Mouse (Mus musculus): ENCODE measurements around the gene Grn. TPM values are rescaled to one million over a fixed set of nuclear protein-coding genes. Genes with fewer than 3 reads are reported as not detected.

Gene Grn
- polyA plus RNA-seq, 1 experiment from 2014 or later: 215 TPM

GRCm38 (mm10) chr11:102406401-102406800, 23.7 kb upstream of the Grn start:
- ATAC-seq: no peak
- TF ChIP-seq EP300 (IDR thresholded peaks at IDR 0.05) (no peak), CTCF (IDR thresholded peaks at IDR 0.05) (no peak)

GRCm38 (mm10) chr11:102406900-102407833, 22.9 kb upstream of the Grn start:
- Histone ChIP-seq H3K9me3 (ENCODE audit: low read length) (no peaks in the 10 kb centered on the region), H3K4me2 (replicated peaks; ENCODE audit: low read depth, low read length) (peak overlapping the region; percentile 68), H3K27me3 (replicated peaks; ENCODE audit: insufficient read depth, low read length) (no peaks in the 10 kb centered on the region), H3K4me1 (ENCODE audit: insufficient read depth, low read depth, low read length) (peaks cover 9% of the 10 kb centered on the region; the same call in 1 of the 2 replicates), H3K27ac (ENCODE audit: low read length) (peak overlapping the region; percentile 87), H3K36me3 (ENCODE audit: insufficient read depth, low read length) (peaks cover 10% of the 10 kb centered on the region), H3K9ac (replicated peaks; ENCODE audit: low read depth) (peak overlapping the region; percentile 68), H3K4me3 (ENCODE audit: low read depth, low read length) (peak overlapping the region; percentile 81)
- ATAC-seq (peak; percentile 77), DNase-seq (ENCODE audit: low spot score) (peak; percentile 95)
- under 1% methylated on average over 62 of the region's 85 CpGs for WGBS
- no peak for TF ChIP-seq EP300 (IDR thresholded peaks at IDR 0.05)
- peak; percentile 12; the same call in 1 of the 2 replicates for TF ChIP-seq CTCF (IDR thresholded peaks at IDR 0.05)

More at GRCm38 (mm10) chr11:102406401-102406800, 23.7 kb upstream of the Grn start:
- H3K27ac ChIP-seq (ENCODE audit: low read length): peak overlapping the region; percentile 87; the same call in 1 of the 2 replicates
- H3K4me1 ChIP-seq (ENCODE audit: insufficient read depth, low read depth, low read length): peaks cover 9% of the 10 kb centered on the region; the same call in 1 of the 2 replicates
- no peak for DNase-seq (ENCODE audit: low spot score)
- H3K4me2 ChIP-seq (replicated peaks; ENCODE audit: low read depth, low read length): peak overlapping the region; percentile 68
- no peaks in the 10 kb centered on the region for H3K9me3 ChIP-seq (ENCODE audit: low read length)
- peak overlapping the region; percentile 81 for H3K4me3 ChIP-seq (ENCODE audit: low read depth, low read length)
- no peaks in the 10 kb centered on the region for H3K27me3 ChIP-seq (replicated peaks; ENCODE audit: insufficient read depth, low read length)
- 14% methylated on average over 3 of the region's 3 CpGs for WGBS
- H3K36me3 ChIP-seq (ENCODE audit: insufficient read depth, low read length): peaks cover 10% of the 10 kb centered on the region
- H3K9ac ChIP-seq (replicated peaks; ENCODE audit: low read depth): peak overlapping the region; percentile 68

GRCm38 (mm10) chr11:102407834-102408215, 22.3 kb upstream of the Grn start, which contains the start of gene Slc25a39:
TSS of gene Slc25a39 (minus strand) at chr11:102407946.
- Histone ChIP-seq H3K36me3 (ENCODE audit: insufficient read depth, low read length) (peaks cover 10% of the 10 kb centered on the region), H3K27ac (ENCODE audit: low read length) (peak within 1 kb of the TSS; percentile 87), H3K27me3 (replicated peaks; ENCODE audit: insufficient read depth, low read length) (no peaks in the 10 kb centered on the region), H3K9me3 (ENCODE audit: low read length) (no peaks in the 10 kb centered on the region), H3K4me2 (replicated peaks; ENCODE audit: low read depth, low read length) (peak within 1 kb of the TSS; percentile 68), H3K9ac (replicated peaks; ENCODE audit: low read depth) (peak within 1 kb of the TSS; percentile 68), H3K4me3 (ENCODE audit: low read depth, low read length) (peak within 1 kb of the TSS; percentile 81), H3K4me1 (ENCODE audit: insufficient read depth, low read depth, low read length) (peaks cover 9% of the 10 kb centered on the region; the same call in 1 of the 2 replicates)
- DNase-seq (ENCODE audit: low spot score) (peak; percentile 55), ATAC-seq (peak; percentile 1; the same call in 1 of the 2 replicates)
- no peak for TF ChIP-seq EP300 (IDR thresholded peaks at IDR 0.05)
- no peak for TF ChIP-seq CTCF (IDR thresholded peaks at IDR 0.05)
- 1% methylated on average over 19 of the region's 19 CpGs for WGBS

- no peaks in the 10 kb centered on the region for H3K9me3 ChIP-seq (ENCODE audit: low read length)
- peak; percentile 89 for ATAC-seq
- TF ChIP-seq CTCF (IDR thresholded peaks at IDR 0.05) (no peak), EP300 (IDR thresholded peaks at IDR 0.05) (peak; percentile 59; the same call in 1 of the 2 replicates)
- no peaks in the 10 kb centered on the region for H3K27me3 ChIP-seq (replicated peaks; ENCODE audit: insufficient read depth, low read length)
- H3K4me2 ChIP-seq (replicated peaks; ENCODE audit: low read depth, low read length): peak overlapping the region; percentile 68
- peak overlapping the region; percentile 87 for H3K27ac ChIP-seq (ENCODE audit: low read length)
- peak; percentile 99 for DNase-seq (ENCODE audit: low spot score)
- peaks cover 9% of the 10 kb centered on the region; the same call in 1 of the 2 replicates for H3K4me1 ChIP-seq (ENCODE audit: insufficient read depth, low read depth, low read length)
- peak overlapping the region; percentile 81 for H3K4me3 ChIP-seq (ENCODE audit: low read depth, low read length)
- peaks cover 4% of the 10 kb centered on the region; the same call in 1 of the 2 replicates for H3K36me3 ChIP-seq (ENCODE audit: insufficient read depth, low read length)
- H3K9ac ChIP-seq (replicated peaks; ENCODE audit: low read depth): 0 out of 2 replicates have a peak overlapping the region, but pooled peaks have one; percentile 5
- under 1% methylated on average over 32 of the region's 32 CpGs for WGBS
Measured at GRCm38 (mm10) chr11:102408344-102408876, 21.7 kb upstream of the Grn start.

- TF ChIP-seq EP300 (IDR thresholded peaks at IDR 0.05) (no peak), CTCF (IDR thresholded peaks at IDR 0.05) (no peak)
- no peak overlapping the region for H3K9ac ChIP-seq (replicated peaks; ENCODE audit: low read depth)
- ATAC-seq (no peak), DNase-seq (ENCODE audit: low spot score) (no peak)
- no peaks in the 10 kb centered on the region for H3K27me3 ChIP-seq (replicated peaks; ENCODE audit: insufficient read depth, low read length)
- H3K27ac ChIP-seq (ENCODE audit: low read length): peak overlapping the region; percentile 74; the same call in 1 of the 2 replicates
- peak overlapping the region; percentile 68 for H3K4me2 ChIP-seq (replicated peaks; ENCODE audit: low read depth, low read length)
- peaks cover 9% of the 10 kb centered on the region; the same call in 1 of the 2 replicates for H3K4me1 ChIP-seq (ENCODE audit: insufficient read depth, low read depth, low read length)
- H3K36me3 ChIP-seq (ENCODE audit: insufficient read depth, low read length): no peaks in the 10 kb centered on the region; the same call in 1 of the 2 replicates
- 26% methylated on average over 15 of the region's 15 CpGs for WGBS
- no peaks in the 10 kb centered on the region for H3K9me3 ChIP-seq (ENCODE audit: low read length)
- H3K4me3 ChIP-seq (ENCODE audit: low read depth, low read length): no peak overlapping the region
Measured at GRCm38 (mm10) chr11:102408888-102409794, 21.0 kb upstream of the Grn start.
